Mouse (Mus musculus) heart, embryonic 14.5 days (tissue): ENCODE data around the gene Egfem1. TPM values are rescaled to one million over a fixed set of nuclear protein-coding genes. Genes with fewer than 3 reads are reported as not detected.

ENCODE experiments used
- ATAC-seq: fragments of 200-750 bp; cut with Nextera tagmentation; 2 replicates; pipeline ENCODE4 v1.8.0; 2017; ENCODE audit warnings: low read depth, moderate TSS enrichment; ENCODE audit not compliant: insufficient number of reproducible peaks, insufficient read depth, low FRiP score
- H3K27ac ChIP-seq, 2 experiments: fragments of 200-500 bp in 1 of 2; fragments of 300-500 bp in 1 of 2; sonication (generic) in 1 of 2; replicated peaks in 1 of 2; 2 replicates each; pipeline ENCODE4 v1.5.1; 2012 to 2014; ENCODE audit warnings: low read depth in 2 of 2, low read length in 2 of 2, control low read depth in 1 of 2, mild to moderate bottlenecking in 1 of 2, mixed read lengths in 1 of 2; ENCODE audit not compliant: control insufficient read depth in 1 of 2, insufficient read depth in 1 of 2
- H3K27me3 ChIP-seq: fragments of 300-500 bp; sonication (generic); 2 replicates; pipeline ENCODE4 v1.6.1; 2014; ENCODE audit warnings: mild to moderate bottlenecking, low read length, control low read depth; ENCODE audit not compliant: control insufficient read depth, insufficient read depth
- H3K36me3 ChIP-seq: fragments of 300-500 bp; sonication (generic); 2 replicates; pipeline ENCODE4 v1.6.1; 2014; ENCODE audit warnings: mild to moderate bottlenecking, control low read depth, low read length, mixed read lengths; ENCODE audit not compliant: control insufficient read depth, insufficient read depth
- H3K4me1 ChIP-seq, 2 experiments: fragments of 200-500 bp in 1 of 2; fragments of 300-500 bp in 1 of 2; sonication (generic) in 1 of 2; 2 replicates each; pipeline ENCODE4 v1.6.1; 2012 to 2014; ENCODE audit warnings: low read length in 2 of 2, control low read depth in 1 of 2, mixed read lengths in 1 of 2; ENCODE audit not compliant: control insufficient read depth in 2 of 2, insufficient read depth in 2 of 2
- H3K4me2 ChIP-seq: fragments of 300-500 bp; sonication (generic); 2 replicates; pipeline ENCODE4 v1.6.1; 2014; ENCODE audit warnings: mild to moderate bottlenecking, low read length
- H3K4me3 ChIP-seq, 2 experiments: fragments of 200-500 bp in 1 of 2; fragments of 300-500 bp in 1 of 2; sonication (generic) in 1 of 2; 2 replicates each; pipeline ENCODE4 v1.5.1; 2012 to 2014; ENCODE audit warnings: low read length in 2 of 2, mild to moderate bottlenecking in 2 of 2, control low read depth in 1 of 2, low read depth in 1 of 2, moderate library complexity in 1 of 2; ENCODE audit not compliant: control insufficient read depth in 1 of 2, insufficient read depth in 1 of 2
- H3K9ac ChIP-seq: fragments of 300-500 bp; sonication (generic); 2 replicates; pipeline ENCODE4 v1.6.1; 2014; ENCODE audit warnings: mild to moderate bottlenecking, low read length
- H3K9me3 ChIP-seq: fragments of 300-500 bp; sonication (generic); 2 replicates; pipeline ENCODE4 v1.6.1; 2016; ENCODE audit warnings: low read length, control low read depth; ENCODE audit not compliant: control insufficient read depth
- WGBS: fragments of 180-500 bp; shearing (Covaris S2); extraction: QIAGEN DNeasy Blood & Tissue Kit; methylation state at CpG from one replicate; pipeline ENCODE4 v1.1.7; 2014; 5-methylcytosine and 5-hydroxymethylcytosine counted together
- polyA plus RNA-seq: library from polyadenylated mRNA; unstranded; fragments of >200 nt; fragmentation: Nextera tagmentation; extraction: Ambion mirVana; gene quantifications from 2 replicates; pipeline ENCODE4 v1.2.1, GENCODE M21; 2014

Gene Egfem1
- polyA plus RNA-seq, 1 experiment from 2014 or later: 0.41 TPM

- Histone ChIP-seq H3K4me2 (no peak overlapping the region), H3K27ac (no peak overlapping the region), H3K9ac (no peak overlapping the region), H3K4me1 (no peaks in the 10 kb centered on the region), H3K9me3 (no peaks in the 10 kb centered on the region), H3K36me3 (no peaks in the 10 kb centered on the region), H3K4me3 (no peak overlapping the region), H3K27me3 (no peaks in the 10 kb centered on the region)
- WGBS: 68% methylated on average over 4 of the region's 4 CpGs
- no peak for ATAC-seq
Measured at GRCm38 (mm10) chr3:29235477-29235876, 153.7 kb downstream of the Egfem1 start.

DNA sequence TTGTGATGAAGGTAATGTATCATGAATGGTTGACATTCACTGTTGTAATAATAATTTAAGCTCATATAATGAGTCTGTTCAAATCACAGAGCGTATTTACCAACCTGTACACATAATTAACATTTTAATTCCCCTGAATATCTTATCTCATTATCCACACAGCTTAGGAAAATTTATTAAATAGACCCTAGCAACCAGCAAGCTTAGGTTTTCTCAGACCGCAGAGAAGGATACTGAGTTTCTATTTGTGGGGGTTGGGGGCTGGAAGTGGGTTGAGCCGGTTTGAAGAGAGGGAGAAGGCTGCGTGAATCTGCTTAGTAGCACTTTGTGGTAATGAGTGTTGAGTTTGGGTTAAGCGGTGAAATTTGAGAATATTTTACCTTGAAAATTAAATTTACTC is 154.7 kb downstream of the Egfem1 start:
- 78% methylated on average over 5 of the region's 5 CpGs for WGBS

DNA sequence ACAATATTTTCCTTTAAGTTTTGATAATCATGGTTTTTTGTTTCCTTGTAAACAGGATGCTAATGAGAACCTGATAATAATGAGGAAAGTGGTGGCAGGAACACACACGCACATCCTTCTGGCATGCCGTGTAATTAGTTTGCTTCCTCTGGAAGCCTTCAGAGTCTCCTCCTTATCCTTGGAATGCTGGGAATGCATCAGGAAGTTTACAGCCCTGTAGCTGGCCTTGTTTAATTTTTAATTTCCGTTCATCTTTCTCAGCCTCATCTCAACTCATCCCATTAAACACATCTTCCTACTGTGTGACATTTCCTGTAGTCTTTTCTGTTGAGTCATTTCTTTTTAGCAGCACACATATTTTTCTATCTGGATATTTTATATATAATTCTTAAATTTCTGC is 161.8 kb downstream of the Egfem1 start:
- no peak overlapping the region for H3K9ac ChIP-seq
- no peak overlapping the region for H3K4me2 ChIP-seq
- H3K27ac ChIP-seq: no peak overlapping the region
- no peaks in the 10 kb centered on the region for H3K36me3 ChIP-seq
- H3K4me1 ChIP-seq: no peaks in the 10 kb centered on the region
- H3K4me3 ChIP-seq: no peak overlapping the region
- H3K27me3 ChIP-seq: no peaks in the 10 kb centered on the region
- 18% methylated on average over 3 of the region's 3 CpGs for WGBS
- H3K9me3 ChIP-seq: no peaks in the 10 kb centered on the region
- no peak for ATAC-seq

More for the DNA sequence above, 154.7 kb downstream of the Egfem1 start:
- Histone ChIP-seq H3K9ac (no peak overlapping the region), H3K4me2 (no peak overlapping the region), H3K27me3 (no peaks in the 10 kb centered on the region), H3K4me3 (no peak overlapping the region), H3K27ac (no peak overlapping the region), H3K36me3 (no peaks in the 10 kb centered on the region), H3K4me1 (no peaks in the 10 kb centered on the region), H3K9me3 (no peaks in the 10 kb centered on the region)
- no peak for ATAC-seq

- WGBS: 78% methylated on average over 4 of the region's 4 CpGs
- no peaks in the 10 kb centered on the region for H3K27me3 ChIP-seq
- ATAC-seq: no peak
- no peak overlapping the region for H3K4me2 ChIP-seq
- H3K9ac ChIP-seq: no peak overlapping the region
- no peaks in the 10 kb centered on the region for H3K36me3 ChIP-seq
- no peaks in the 10 kb centered on the region for H3K9me3 ChIP-seq
- no peaks in the 10 kb centered on the region for H3K4me1 ChIP-seq
- H3K4me3 ChIP-seq: no peak overlapping the region
- H3K27ac ChIP-seq: no peak overlapping the region
Measured at GRCm38 (mm10) chr3:29291633-29292032, 209.8 kb downstream of the Egfem1 start.

- ATAC-seq: no peak
- no peak overlapping the region for H3K9ac ChIP-seq
- H3K36me3 ChIP-seq: no peaks in the 10 kb centered on the region
- no peaks in the 10 kb centered on the region for H3K4me1 ChIP-seq
- H3K9me3 ChIP-seq: no peaks in the 10 kb centered on the region
- no peaks in the 10 kb centered on the region for H3K27me3 ChIP-seq
- 77% methylated on average over 3 of the region's 3 CpGs for WGBS
- H3K4me2 ChIP-seq: no peak overlapping the region
- H3K27ac ChIP-seq: no peak overlapping the region
- H3K4me3 ChIP-seq: no peak overlapping the region
Measured at GRCm38 (mm10) chr3:29292251-29292650, 210.4 kb downstream of the Egfem1 start.

DNA sequence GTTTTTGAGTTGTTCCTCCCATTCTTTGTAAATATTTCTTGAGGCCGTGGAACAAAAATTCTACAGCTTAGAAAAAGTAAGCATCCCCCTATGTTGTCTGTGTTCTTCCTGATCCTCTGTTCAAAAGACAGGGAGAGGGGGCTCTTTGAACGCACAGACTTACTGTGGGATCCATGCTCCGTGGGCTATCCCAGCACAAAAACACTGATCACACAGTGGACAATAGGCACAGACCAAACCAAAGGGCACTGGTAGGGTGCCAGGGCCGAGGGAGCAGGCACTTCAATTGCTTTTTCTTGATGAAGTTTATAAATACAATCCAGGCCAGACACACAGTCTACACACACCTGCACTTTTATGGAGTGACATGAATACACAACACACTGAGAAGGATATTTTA is 211.4 kb downstream of the Egfem1 start:
- Histone ChIP-seq H3K9ac (no peak overlapping the region), H3K27ac (no peak overlapping the region), H3K27me3 (no peaks in the 10 kb centered on the region), H3K4me2 (no peak overlapping the region), H3K36me3 (no peaks in the 10 kb centered on the region), H3K4me3 (no peak overlapping the region), H3K4me1 (no peaks in the 10 kb centered on the region), H3K9me3 (no peaks in the 10 kb centered on the region)
- no peak for ATAC-seq
- WGBS: 73% methylated on average over 4 of the region's 4 CpGs

DNA sequence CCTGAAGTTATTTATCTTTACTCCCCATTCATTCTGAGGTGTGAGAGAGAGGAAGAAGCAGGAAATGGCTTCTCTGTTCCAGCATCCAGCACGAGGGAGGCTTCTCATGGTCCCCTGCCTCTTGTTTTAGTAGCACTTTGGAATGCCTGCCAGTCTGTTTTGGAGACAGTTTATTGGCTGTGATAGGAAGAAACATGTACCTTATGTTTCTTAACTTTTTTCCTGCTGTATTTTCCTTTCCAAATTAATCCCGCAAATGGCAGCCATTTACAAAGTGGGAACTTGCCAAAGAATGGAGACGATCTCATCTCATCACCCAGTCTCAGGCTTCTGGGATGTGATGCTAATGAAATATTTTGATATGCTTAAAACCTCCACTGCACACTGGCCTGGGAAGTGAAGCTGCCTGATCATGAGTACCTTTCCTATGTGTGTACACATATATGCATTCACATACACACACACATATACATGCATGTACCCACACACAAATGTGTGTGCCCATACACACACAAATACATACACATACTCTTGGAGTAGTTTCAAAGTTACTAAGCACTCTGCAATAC is 260.5 kb downstream of the Egfem1 start:
- no peak overlapping the region for H3K4me3 ChIP-seq
- H3K4me1 ChIP-seq: no peaks in the 10 kb centered on the region
- 62% methylated on average over 3 of the region's 3 CpGs for WGBS
- no peak for ATAC-seq
- no peaks in the 10 kb centered on the region for H3K36me3 ChIP-seq
- no peak overlapping the region for H3K27ac ChIP-seq
- H3K4me2 ChIP-seq: no peak overlapping the region
- no peaks in the 10 kb centered on the region for H3K9me3 ChIP-seq
- H3K27me3 ChIP-seq: no peaks in the 10 kb centered on the region
- no peak overlapping the region for H3K9ac ChIP-seq

GRCm38 (mm10) chr3:29345805-29346204 is 264.0 kb downstream of the Egfem1 start:
- no peak overlapping the region for H3K4me2 ChIP-seq
- no peaks in the 10 kb centered on the region for H3K4me1 ChIP-seq
- no peaks in the 10 kb centered on the region for H3K27me3 ChIP-seq
- no peak overlapping the region for H3K9ac ChIP-seq
- no peaks in the 10 kb centered on the region for H3K36me3 ChIP-seq
- 54% methylated on average over 3 of the region's 3 CpGs for WGBS
- ATAC-seq: no peak
- no peak overlapping the region for H3K4me3 ChIP-seq
- no peaks in the 10 kb centered on the region for H3K9me3 ChIP-seq
- no peak overlapping the region for H3K27ac ChIP-seq
